Mouse (Mus musculus) fibroblast of lung, adult 2 months (primary cell): ENCODE data around the gene Jph4.

Source experiments
- DNase-seq: peaks from one replicate; pipeline ENCODE4 v3.0.0-alpha.2; 2011; ENCODE audit warnings: low read depth

Gene Jph4

DNA sequence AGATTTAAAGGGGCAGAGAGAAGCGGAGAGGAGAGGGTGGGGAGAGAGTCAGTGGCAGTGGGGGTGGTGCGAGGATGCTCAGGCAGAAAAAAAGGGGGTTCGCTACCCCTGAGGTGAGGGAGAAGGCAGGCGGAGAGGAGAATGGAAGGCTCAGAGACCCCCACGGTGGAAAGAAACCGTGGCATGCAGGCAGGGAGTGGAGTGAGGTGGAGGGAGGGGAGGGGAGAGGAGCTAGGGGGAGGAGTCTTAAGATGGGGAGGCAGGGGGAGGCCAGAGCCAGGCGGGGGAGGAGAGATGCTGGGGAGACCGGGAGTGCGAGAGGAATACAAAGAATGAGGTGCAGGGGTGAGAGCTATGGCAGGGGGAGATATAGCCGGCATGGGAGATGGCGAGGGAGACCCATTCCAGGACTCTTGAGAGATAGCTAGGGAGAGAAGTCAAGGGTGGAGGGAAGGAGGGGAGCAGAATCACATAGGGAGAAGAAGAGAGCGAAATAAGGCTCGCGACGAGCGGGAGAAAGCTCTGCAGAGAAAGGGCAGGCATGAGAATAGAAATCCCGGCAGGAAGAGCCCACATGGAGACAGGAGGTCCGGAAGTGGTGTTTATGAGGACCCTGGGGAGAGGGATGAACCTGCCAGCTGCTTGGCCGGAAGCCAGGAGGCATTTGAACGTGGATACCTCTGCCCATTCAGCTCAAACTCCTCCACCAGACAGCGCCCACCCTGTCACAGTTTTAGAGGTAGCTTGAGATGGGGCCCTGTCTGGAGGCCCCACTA, at the start of gene Jph4:
Jph4 (minus strand) TSS at position 511 of the 776 bp plus-strand sequence.
- DNase-seq: no peak

DNA sequence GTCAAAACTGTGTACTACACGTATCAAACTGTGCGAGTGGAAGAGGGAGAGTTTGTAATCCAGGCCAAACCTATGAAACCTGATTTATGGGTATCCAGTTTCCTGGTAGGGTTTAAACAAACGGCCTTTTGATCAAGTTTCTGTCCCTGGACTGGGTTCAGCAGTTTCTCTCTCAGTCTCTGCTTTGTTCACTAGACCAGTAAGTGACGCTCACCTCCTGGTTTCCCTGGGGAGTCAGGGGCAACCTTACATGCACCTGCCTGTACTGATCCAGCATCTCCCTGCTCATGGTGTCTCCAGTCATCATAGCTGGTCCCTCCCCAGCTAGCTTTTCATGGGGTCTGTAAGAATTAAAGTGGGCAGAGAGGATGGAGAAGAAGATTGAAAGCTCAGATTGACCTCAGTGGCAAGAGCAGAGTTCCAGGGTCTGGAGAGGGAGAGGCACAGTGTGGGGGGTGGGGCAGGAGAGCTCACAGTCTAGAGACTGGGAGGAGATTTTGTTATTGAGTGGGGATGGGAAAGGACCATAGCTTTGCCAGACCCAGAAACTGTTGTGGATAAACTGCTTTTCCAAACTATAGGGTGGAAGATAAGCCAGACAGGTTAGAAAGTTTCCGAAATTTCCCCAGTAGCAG, 47.6 kb upstream of the Jph4 start:
- no peak for DNase-seq

DNA sequence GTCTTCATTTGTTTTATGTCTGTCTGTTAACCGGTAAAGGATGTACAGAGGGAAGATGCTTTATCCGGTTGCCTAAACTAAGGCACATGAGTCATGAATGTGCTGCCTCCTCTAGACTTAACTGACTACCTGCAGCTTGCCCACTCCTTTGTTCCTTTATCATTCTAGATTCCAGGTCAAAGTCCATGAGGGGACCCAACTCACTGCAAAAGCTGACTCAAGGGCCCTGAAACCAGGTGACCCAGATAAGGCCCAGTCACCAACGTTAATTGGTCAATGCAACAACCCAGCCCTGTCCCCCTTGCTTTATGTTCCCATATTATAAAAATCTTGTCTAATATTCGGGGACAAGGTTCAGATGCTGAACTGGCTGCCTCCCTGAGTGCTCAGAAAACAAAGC, 45.4 kb upstream of the Jph4 start:
- no peak for DNase-seq

DNA sequence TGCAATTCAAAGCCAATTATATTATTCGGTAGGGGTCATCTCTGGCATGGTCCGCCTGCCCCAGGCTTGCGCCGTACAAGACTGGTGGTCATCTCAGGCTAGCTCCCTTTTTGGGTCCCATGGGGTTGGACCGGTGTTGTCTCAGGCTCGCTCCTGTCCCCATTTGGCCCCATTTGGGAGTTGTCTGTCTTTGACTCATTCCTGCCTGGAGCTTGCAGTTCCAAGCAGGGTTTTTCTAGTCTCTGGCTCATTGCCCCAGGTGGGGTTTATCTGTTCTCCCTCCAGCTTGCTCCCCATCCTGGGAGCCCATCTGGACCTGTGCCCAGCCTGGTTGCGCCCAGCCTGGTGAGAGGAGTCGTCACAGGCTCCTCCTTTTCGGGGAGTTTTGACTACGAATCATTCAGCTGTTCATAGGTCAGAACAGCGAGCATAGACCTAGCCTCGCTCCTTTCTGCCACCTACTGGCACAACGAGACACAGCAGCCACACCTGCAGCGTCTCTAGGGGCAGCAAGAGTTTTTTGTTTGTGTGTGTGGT, 44.4 kb upstream of the Jph4 start:
- peak; percentile 49 for DNase-seq

DNA sequence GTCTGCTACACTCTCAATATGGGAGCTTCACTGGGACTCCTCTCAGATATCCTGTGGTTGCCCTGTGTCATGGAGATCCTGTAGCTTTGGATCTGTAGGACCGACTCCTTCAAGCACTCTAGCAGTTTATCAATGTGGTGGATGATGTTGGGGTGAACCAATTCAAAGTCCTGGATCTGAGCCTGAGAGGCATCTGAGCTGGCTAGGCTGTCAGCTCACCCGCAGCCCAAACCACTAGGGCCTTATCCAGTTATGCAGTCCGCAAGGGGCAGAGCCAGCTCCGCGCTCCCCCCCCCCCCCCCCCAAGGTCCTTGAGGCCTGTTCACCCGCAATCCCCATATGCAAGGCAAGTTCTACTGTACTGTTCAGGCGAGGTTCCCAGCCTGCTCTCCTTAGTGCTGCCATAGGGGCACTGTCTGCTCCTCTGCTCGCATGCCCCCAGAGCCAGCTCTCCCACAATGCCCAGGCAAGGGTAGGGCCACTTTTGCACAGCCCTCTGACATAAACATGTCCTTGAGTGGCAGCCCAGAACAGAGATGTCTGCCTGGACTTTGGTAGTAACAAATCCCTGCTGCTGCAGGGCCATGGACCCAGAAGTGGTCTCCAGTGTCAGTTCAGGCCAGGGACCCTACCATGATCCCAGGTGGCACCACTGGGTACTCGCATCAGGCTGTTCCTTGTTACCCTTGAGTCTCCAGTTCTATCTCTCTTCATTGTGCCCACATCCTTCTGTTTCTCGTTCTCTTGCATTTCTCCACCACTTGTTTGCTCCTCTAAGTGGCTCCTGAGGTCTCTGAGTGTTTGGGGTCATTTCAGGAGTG, 43.7 kb upstream of the Jph4 start:
- no peak for DNase-seq

DNA sequence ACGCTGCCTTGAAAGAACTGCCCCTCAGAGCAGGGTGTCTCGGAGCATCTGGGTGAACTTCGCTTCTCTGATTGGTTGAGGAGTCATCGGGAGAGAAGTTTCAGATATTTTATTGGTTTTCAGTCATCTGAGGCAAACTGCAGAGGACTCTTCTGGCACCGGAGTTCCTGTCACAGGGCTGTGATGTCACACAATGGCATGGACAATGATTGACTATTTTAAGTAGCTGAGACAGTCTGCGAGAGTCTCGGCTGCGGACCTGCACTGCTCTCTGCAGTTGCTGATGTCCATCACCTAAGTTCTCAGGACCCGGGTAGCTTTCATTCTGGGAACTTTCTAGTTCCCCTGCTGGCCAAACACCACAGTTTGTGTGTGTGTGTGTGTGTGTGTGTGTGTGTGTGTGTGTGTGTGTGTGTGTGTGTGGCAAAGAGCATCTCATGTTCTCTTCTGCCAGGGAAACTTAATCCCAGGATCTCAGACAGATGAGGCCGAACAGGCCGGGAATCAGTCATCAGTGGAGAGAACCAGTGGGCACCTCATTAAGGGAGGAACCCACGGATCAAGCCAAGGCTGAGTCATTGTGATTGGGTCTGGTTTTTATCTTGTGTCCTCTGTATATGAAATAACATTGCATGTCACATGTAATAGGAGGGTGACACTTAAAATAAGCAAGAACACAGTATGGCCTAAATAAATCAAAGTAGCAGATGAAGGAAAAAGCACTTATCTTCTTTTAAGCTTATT, 40.8 kb upstream of the Jph4 start:
- no peak for DNase-seq

DNA sequence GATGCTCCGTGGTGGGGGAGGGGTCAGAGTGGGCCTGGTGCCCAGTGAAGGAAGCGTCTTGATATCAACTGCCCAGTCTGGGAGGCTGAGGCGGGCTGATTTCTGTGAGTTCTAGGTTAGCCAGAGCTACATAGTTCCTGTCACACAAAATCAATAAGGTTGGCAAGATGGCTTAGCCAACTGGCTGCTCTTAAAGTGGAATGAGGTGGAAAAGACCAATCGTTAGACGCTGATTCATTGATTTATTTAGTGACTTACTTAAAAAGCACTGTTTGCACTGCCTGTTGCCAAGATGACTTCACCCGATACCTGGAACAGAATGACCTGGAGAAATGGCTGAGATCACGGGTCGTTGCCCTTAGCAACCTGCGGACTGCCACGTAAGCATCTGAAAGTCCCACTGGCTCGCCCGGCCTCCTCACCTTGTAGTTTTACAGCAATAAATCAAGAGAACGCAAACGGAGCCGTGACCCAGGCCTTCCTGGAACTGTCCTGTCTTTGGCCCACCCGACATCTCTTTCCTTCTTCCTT, 36.3 kb upstream of the Jph4 start:
- no peak for DNase-seq

DNA sequence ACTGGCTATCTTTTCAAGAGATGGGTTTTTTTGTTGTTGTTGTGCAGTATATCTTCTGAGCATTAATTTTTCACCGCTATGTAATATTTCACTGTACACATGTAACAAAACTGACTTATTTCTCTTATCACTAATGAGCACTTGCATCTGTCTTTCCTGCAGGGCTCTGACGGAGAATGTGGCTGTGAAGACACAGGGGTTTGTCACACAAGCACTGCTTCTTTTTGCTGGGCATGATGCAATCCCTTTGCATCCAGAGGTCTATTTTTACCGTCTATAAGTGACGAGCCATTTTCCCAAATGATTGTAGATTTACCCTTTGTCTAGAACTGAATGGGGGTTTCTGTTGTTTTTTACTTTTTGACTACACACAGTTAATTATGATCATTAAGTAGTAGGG, 35.4 kb upstream of the Jph4 start:
- DNase-seq: no peak

DNA sequence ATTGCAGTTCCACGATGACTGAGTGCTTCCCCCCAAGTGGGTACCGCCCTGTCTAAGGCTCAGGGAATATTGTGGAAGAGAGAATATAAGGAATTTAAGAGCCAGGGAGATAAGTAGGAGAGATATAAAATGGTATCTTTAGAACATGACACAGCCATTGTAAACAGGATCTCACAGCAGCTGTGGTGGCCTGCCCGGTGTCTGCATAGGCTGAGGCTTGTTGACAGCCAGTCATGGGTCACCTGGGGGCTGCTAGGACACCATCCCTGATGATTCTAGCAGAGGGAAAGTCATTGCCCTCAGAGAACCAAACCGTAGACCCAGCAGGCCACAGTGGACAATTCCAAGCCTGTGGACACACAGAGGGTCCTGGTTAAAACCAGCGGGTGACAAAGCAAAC, 34.2 kb upstream of the Jph4 start:
- no peak for DNase-seq

DNA sequence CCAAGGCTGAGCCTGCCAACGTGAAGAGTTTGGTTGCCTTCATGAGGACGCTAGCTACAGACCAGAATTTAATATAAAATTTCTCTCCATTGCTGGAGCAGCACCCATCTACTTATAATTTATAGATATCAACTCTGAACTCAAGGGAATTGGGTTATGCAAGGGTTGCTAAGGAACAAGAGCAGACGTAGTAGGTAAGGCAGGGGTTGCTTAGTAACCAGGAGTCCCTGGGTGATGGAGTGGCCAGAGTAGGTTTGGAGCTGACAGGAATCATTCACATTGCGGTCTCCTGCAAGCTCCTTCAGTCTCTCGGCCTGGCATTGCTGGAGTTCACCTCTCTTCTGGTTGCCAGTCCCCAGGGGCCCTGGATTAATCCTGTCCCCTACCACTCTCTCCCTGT, 32.3 kb upstream of the Jph4 start:
- no peak for DNase-seq

DNA sequence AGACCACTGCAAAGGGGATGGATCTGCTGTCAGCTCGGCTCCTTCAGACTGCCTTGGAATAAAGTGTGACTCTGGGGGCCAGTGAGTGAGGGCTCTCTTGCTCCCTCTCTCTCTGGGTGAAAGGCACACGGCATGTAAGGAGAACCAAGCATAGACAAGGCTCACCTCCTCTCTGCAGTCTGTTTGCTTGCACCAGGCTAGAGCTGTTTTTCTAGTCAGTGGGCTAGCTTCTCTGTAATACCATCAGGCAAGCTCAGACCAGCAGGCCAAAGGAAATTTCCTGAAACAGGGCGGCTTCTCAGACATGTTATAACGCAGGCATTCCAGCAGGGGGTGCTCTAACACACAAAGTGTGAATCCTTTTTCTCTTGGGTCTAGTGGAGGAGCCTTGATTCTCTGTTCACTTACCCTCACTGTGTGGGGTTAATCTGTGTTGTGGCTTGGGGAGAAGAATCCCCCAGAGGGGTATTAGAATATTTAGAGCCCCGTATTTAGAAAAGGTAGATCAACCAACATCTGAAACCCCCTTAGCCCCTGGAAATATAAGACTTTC, 31.7 kb upstream of the Jph4 start:
- DNase-seq: peak; percentile 10

DNA sequence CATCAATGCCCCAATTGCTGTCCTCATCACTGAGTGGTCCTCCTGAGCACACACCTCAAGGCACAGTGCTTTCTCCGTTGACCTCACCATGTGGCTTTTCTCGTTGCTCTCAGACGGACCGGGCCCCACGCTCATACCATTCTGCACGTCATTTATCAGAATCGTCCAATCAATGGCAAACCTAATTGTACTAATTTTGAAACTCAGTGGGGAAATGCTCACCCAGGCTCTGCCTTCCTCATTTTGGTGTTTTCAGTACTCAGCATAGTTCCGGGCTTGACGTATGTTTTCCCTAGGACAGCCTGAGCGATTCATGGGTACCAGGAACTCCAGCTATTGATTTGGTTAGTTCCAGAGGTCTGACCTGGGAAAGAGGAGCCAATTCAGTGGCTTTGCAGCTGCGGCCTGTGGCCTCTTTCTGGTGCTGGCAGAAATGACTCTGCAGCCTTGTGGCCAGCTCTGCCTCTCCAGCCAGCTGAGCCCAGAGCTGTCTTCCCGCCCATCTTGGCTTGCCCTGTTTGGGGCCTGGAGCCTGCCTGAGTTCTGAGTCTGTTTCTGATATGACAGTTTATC, 30.2 kb upstream of the Jph4 start:
- DNase-seq: peak; percentile 48

DNA sequence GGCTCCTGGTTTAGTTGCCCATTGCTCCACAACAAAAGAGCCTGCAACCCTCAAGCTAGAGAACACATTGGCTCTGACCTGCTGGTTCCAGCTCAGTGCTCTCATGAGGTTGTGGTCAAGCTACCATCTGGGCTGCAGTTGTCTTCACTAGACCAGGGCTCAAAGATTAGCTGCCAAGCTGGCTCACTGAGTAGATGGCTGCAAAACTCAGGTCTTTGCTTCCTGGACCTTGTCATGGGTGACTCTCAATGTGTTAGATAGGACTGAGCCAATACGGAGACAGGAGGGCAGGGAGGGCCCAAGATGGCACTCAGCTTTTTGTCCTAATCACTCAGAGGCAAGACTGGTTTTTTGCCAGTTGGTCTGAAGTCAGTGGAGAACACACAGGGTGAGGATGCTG, 29.6 kb upstream of the Jph4 start:
- DNase-seq: no peak

DNA sequence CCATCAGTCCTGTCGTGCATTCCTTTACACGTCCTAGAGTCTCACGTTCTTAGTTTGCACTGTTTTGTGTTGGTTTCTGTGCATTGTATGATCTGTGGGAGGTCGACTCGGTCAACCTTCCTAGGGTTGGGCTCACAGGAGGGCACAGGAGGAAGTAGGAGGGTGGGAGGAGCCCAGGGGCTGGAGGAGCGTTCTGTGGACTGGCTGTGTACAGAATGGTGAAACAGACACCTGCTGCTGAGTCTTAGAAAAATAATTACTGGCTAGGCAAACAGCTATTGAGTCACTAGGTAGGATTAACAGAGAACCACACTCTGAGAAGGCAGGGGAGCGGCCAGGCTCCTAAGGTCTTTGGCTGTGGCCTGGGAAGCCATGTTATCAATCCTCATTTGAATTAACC, 22.6 kb upstream of the Jph4 start:
- DNase-seq: no peak

DNA sequence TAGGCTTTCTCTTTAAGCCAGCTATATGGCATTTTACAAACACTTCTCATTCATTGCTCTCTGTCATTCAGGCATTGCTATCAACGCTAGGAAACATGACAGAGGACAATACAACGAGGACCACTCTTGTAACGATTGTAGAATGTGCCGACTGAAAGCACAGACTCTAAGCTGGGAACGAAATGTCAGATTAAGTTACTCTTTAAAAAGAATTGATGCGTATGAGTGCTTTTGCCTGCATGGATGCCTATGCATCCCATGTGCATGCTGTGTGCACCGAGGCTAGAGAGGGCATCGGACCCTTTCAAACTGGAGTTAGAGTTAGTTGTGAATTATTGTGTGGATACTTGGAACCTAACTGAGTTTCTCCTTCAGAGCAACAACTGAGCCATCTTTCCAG, 18.9 kb upstream of the Jph4 start:
- DNase-seq: no peak

DNA sequence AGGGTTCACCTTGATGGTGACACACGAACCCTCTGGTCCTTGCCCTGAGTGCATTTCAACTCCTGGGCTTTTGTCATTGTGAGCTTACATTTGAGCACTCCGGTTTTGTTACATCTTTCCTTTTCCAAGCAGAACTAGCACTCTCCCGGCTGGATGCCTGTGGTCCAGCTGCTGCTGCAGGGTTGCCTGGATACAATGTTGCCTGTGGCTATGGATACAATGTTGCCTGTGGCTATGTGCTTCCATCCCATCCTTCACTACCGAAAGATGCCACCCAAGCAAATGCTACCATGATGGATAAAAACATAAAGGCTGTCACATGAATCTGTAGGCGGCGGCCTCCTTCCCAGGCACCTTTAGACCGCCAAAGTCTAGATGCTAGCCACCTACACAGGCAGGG, 9.8 kb upstream of the Jph4 start:
- no peak for DNase-seq

DNA sequence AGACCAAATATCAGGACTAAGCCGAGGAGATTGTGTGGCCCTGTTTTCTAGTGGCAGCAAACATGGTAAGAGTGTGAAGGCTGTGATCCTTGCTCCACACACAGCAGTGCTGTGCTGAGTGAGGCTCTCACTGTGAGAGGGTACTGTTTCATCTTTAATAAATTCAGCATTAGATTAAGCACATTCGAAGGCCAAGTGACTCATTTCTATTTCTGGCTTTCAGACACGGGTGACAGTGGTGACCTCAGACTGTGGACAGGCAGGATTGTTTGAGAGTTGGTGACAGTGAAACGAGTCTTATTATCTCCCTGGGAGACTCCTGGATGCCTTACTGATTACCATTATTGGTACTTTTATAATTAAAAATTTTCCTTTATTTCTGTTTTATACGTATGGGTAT, 9.0 kb upstream of the Jph4 start:
- no peak for DNase-seq

DNA sequence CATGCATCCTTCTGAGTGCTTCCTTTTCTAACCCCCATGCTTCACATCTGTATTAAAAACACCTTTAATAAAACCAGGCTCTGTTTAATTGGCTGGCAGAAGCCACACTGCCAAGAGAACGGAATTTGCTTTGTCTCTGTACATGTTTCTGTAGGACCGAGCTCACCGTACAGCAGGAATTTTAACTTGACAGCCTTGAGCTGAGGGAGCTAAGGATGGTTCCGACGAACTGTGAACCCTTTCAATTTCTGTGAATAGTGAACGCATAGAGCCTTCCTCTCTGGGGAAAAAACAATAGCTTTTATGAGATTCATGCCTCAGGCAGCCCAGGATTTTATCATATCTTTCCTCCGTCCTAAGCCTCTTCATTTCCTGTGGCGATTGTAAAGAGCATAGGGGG, 5.6 kb upstream of the Jph4 start:
- DNase-seq: no peak

DNA sequence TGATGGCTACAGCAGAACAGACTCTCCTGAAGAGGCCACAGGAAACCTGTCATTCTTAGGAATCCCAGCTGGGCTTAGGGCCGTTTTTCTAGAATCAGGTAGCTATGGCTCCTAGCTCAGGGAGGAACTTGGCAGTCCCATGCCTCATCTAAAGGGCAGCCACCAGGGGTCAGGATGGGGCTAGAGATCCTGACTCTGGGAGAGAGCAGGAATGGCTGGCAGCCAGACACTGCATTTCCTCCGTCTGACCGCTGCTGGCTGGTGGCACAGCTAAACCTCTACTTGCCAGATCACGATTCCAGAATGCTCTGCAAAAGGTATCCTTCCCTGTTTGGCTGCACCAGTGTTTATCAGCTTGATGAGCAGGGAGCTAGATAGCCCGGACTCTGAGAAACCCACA, 5.2 kb upstream of the Jph4 start:
- DNase-seq: peak; percentile 87

DNA sequence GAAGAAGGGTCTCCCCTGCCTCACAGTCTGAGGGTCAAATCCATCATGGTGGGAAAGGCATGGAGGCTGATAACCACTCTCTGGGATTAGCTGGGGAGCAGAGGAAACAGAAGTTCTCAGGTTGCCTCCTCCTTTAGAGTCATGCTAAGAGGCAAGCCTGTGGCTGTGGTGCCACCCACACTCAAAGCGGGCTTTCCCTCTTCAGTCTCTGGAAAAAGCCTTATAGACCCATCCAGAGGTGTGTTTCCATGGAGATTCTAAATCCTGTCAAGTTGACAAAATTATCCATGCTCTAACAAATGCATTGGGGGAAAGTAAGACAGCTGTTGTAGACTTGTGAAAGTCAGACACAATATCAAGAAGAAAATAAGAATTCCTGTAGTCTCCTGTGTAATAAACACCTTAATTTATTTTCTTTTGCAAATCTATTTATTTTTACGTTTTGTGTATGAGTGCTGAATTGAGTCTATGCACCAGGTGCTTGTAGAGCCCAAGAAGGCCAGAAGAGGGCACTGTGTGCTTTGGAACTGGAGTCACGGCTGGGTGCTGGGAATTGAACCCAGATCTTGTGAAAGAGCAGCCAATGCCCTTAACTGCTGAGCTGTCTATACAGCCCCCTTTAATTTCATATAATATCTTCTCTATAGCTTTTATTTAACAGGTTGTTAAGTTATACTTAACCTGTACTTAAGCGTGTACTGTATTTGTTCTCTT, 2.8 kb upstream of the Jph4 start:
- no peak for DNase-seq

DNA sequence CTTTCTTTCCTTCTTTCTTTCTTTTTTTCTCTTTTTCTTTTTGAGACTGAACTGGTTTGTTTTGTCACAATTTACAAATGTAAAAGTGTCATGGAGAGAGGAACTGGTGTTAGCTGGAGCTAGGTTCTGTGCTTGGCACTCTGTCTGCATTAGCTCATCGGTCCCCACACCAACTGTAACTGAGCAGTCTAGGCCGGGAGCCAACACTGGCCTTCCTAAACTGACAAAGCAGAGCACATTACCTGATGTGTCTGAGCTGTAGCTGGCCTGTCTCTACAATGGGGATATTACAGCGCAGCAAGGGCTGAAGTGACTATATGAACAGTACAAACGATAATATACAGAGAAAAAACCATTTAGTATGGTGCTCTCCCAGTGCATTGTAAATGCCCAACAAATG, 2.1 kb upstream of the Jph4 start:
- DNase-seq: no peak
